Mouse (Mus musculus) myocyte (in vitro differentiated cells): ENCODE data around the gene Ppfia1. TPM values are rescaled to one million over a fixed set of nuclear protein-coding genes. Genes with fewer than 3 reads are reported as not detected.

Experiments
- H3K27me3 ChIP-seq: one replicate; pipeline ENCODE4 v1.6.1; 2011; ENCODE audit not compliant: control insufficient read depth, insufficient read depth, insufficient read length
- H3K36me3 ChIP-seq: one replicate; pipeline ENCODE4 v1.6.1; 2011; ENCODE audit not compliant: control insufficient read depth, insufficient read depth
- H3K4me2 ChIP-seq: one replicate; pipeline ENCODE4 v1.6.1; 2011; ENCODE audit warnings: low read depth, control low read depth
- H3K4me3 ChIP-seq: one replicate; pipeline ENCODE4 v1.5.1; 2011; ENCODE audit warnings: mild to moderate bottlenecking, control low read depth, moderate library complexity
- H3K79me2 ChIP-seq: one replicate; pipeline ENCODE4 v1.6.1; 2011; ENCODE audit not compliant: control insufficient read depth, insufficient read depth
- H3ac ChIP-seq: one replicate; pipeline ENCODE4 v1.6.1; 2011; ENCODE audit not compliant: control insufficient read depth, insufficient read length
- CEBPB ChIP-seq: IDR thresholded peaks from 2 replicates; pipeline ENCODE4 v1.6.1; 2011; ENCODE audit warnings: mild to moderate bottlenecking, moderate library complexity; ENCODE audit not compliant: poor library complexity, insufficient read depth, severe bottlenecking
- E2F4 ChIP-seq: IDR thresholded peaks from one replicate; pipeline ENCODE4 v1.6.1; 2011; ENCODE audit warnings: mild to moderate bottlenecking, control low read depth, moderate library complexity; ENCODE audit not compliant: insufficient read depth
- MAX ChIP-seq: IDR thresholded peaks from one replicate; pipeline ENCODE4 v1.6.1; 2011; ENCODE audit warnings: low read depth, mild to moderate bottlenecking, control low read depth
- MYOD1 ChIP-seq, 3 experiments: IDR thresholded peaks; one replicate each; pipeline ENCODE4 v1.6.1; 2011; ENCODE audit warnings: control low read depth in 2 of 3, low read depth in 2 of 3, mild to moderate bottlenecking in 2 of 3, moderate library complexity in 1 of 3; ENCODE audit not compliant: insufficient read length in 2 of 3, control insufficient read depth in 1 of 3
- MYOG ChIP-seq, 3 experiments: IDR thresholded peaks; one replicate each; pipeline ENCODE4 v1.6.1; 2011; ENCODE audit warnings: control low read depth in 2 of 3, low read depth in 2 of 3, mild to moderate bottlenecking in 2 of 3; ENCODE audit not compliant: insufficient read length in 2 of 3, control insufficient read depth in 1 of 3, insufficient read depth in 1 of 3
- POLR2A ChIP-seq: IDR thresholded peaks from one replicate; pipeline ENCODE4 v1.6.1; 2011; ENCODE audit warnings: low read depth, mild to moderate bottlenecking, control low read depth, moderate library complexity; ENCODE audit not compliant: insufficient read length
- POLR2AphosphoS2 ChIP-seq: IDR thresholded peaks from one replicate; pipeline ENCODE4 v1.6.1; 2011; ENCODE audit warnings: low read depth, control low read depth; ENCODE audit not compliant: insufficient read length
- REST ChIP-seq: IDR thresholded peaks from one replicate; pipeline ENCODE4 v1.6.1; 2011; ENCODE audit warnings: mild to moderate bottlenecking, control low read depth, moderate library complexity; ENCODE audit not compliant: insufficient read depth, insufficient read length
- SRF ChIP-seq: IDR thresholded peaks from one replicate; pipeline ENCODE4 v1.6.1; 2011; ENCODE audit warnings: low read depth; ENCODE audit not compliant: control insufficient read depth, insufficient read length
- TCF12 ChIP-seq: IDR thresholded peaks from one replicate; pipeline ENCODE4 v1.6.1; 2011; ENCODE audit warnings: mild to moderate bottlenecking, control low read depth; ENCODE audit not compliant: poor library complexity, insufficient read depth, severe bottlenecking
- TCF3 ChIP-seq: IDR thresholded peaks from one replicate; pipeline ENCODE4 v1.6.1; 2011; ENCODE audit warnings: low read depth, control low read depth; ENCODE audit not compliant: insufficient read length
- USF1 ChIP-seq: IDR thresholded peaks from one replicate; pipeline ENCODE4 v1.6.1; 2011; ENCODE audit warnings: low read depth, mild to moderate bottlenecking, control low read depth, moderate library complexity
- polyA plus RNA-seq: library from polyadenylated mRNA; unstranded; fragments of >200 nt; fragmentation: generic; extraction: Trizol; gene quantifications from one replicate; pipeline ENCODE4 v1.2.1, GENCODE M21; 2012; ENCODE audit warnings: missing spikeins

The Ppfia1 gene
- polyA plus RNA-seq, 1 experiment: 17.8 TPM

- Histone ChIP-seq H3K79me2 (peaks cover 28% of the 10 kb centered on the region), H3K27me3 (no peaks in the 10 kb centered on the region), H3ac (peak overlapping the region; percentile 25), H3K36me3 (no peaks in the 10 kb centered on the region), H3K4me3 (peak overlapping the region; percentile 50), H3K4me2 (peak overlapping the region; percentile 93)
- TF ChIP-seq REST (no peak), TCF3 (no peak), TCF12 (no peak), MYOG (IDR thresholded peaks at IDR 0.05; ENCODE audit: control insufficient read depth in 1 of 3, insufficient read depth in 1 of 3, insufficient read length in 2 of 3, low read depth in 2 of 3) (no peak), SRF (no peak), MYOD1 (IDR thresholded peaks at IDR 0.05; ENCODE audit: control insufficient read depth in 1 of 3, insufficient read length in 2 of 3, low read depth in 2 of 3) (no peak), POLR2A (no peak), MAX (no peak), CEBPB (no peak), POLR2AphosphoS2 (no peak), USF1 (no peak), E2F4 (no peak)
Observed at GRCm38 (mm10) chr7:144554123-144554472, 569 bp upstream of the Ppfia1 start.

GRCm38 (mm10) chr7:144552274-144552673, 1.3 kb downstream of the Ppfia1 start:
- H3K36me3 ChIP-seq: no peaks in the 10 kb centered on the region
- no peaks in the 10 kb centered on the region for H3K27me3 ChIP-seq
- H3ac ChIP-seq: no peak overlapping the region
- H3K79me2 ChIP-seq: peaks cover 44% of the 10 kb centered on the region
- peak overlapping the region; percentile 50 for H3K4me3 ChIP-seq
- no peak for TF ChIP-seq CEBPB
- no peak for TF ChIP-seq TCF3
- peak overlapping the region; percentile 87 for H3K4me2 ChIP-seq

- no peak overlapping the region for H3ac ChIP-seq
- no peak overlapping the region for H3K4me2 ChIP-seq
- H3K27me3 ChIP-seq: no peaks in the 10 kb centered on the region
- peaks cover 58% of the 10 kb centered on the region for H3K79me2 ChIP-seq
- no peak for TF ChIP-seq REST
- no peak for TF ChIP-seq MYOD1 (IDR thresholded peaks at IDR 0.05; ENCODE audit: control insufficient read depth in 1 of 3, insufficient read length in 2 of 3, low read depth in 2 of 3)
- no peak for TF ChIP-seq POLR2AphosphoS2
- no peak for TF ChIP-seq MYOG (IDR thresholded peaks at IDR 0.05; ENCODE audit: control insufficient read depth in 1 of 3, insufficient read depth in 1 of 3, insufficient read length in 2 of 3, low read depth in 2 of 3)
- no peak for TF ChIP-seq CEBPB
- TF ChIP-seq TCF12: no peak
- no peak for TF ChIP-seq TCF3
- TF ChIP-seq SRF: no peak
- no peaks in the 10 kb centered on the region for H3K36me3 ChIP-seq
- no peak overlapping the region for H3K4me3 ChIP-seq
Observed at GRCm38 (mm10) chr7:144550811-144551210, 2.7 kb downstream of the Ppfia1 start.

- Histone ChIP-seq H3K27me3 (no peaks in the 10 kb centered on the region), H3K79me2 (peaks cover 64% of the 10 kb centered on the region), H3ac (no peak overlapping the region), H3K4me2 (no peak overlapping the region), H3K36me3 (no peaks in the 10 kb centered on the region), H3K4me3 (no peak overlapping the region)
- TF ChIP-seq E2F4: no peak
- no peak for TF ChIP-seq CEBPB
- TF ChIP-seq POLR2AphosphoS2: no peak
- no peak for TF ChIP-seq USF1
- TF ChIP-seq TCF12: no peak
- TF ChIP-seq SRF: no peak
- TF ChIP-seq POLR2A: no peak
- no peak for TF ChIP-seq MAX
- no peak for TF ChIP-seq REST
- TF ChIP-seq MYOG (IDR thresholded peaks at IDR 0.05; ENCODE audit: control insufficient read depth in 1 of 3, insufficient read depth in 1 of 3, insufficient read length in 2 of 3, low read depth in 2 of 3): no peak
- TF ChIP-seq TCF3: no peak
- no peak for TF ChIP-seq MYOD1 (IDR thresholded peaks at IDR 0.05; ENCODE audit: control insufficient read depth in 1 of 3, insufficient read length in 2 of 3, low read depth in 2 of 3)
Observed at GRCm38 (mm10) chr7:144549904-144550566, 3.5 kb downstream of the Ppfia1 start.

GRCm38 (mm10) chr7:144545231-144545630, 8.3 kb downstream of the Ppfia1 start:
- Histone ChIP-seq H3K4me2 (no peak overlapping the region), H3K79me2 (peaks cover 47% of the 10 kb centered on the region), H3ac (no peak overlapping the region), H3K4me3 (no peak overlapping the region), H3K36me3 (no peaks in the 10 kb centered on the region), H3K27me3 (no peaks in the 10 kb centered on the region)
- TF ChIP-seq MYOG (IDR thresholded peaks at IDR 0.05; ENCODE audit: control insufficient read depth in 1 of 3, insufficient read depth in 1 of 3, insufficient read length in 2 of 3, low read depth in 2 of 3) (peak in 2 of 3 experiments; percentile 18 to 81), SRF (peak; percentile 28), REST (no peak), MYOD1 (IDR thresholded peaks at IDR 0.05; ENCODE audit: control insufficient read depth in 1 of 3, insufficient read length in 2 of 3, low read depth in 2 of 3) (peak in 2 of 3 experiments; percentile 57 to 63)
